Mouse (Mus musculus): ENCODE results near the gene Gm20817. TPM values are rescaled to one million over a fixed set of nuclear protein-coding genes. Genes with fewer than 3 reads are reported as not detected.
"Not testable (repeated sequence)": the region's sequence is repeated elsewhere in the genome, so short reads cannot be mapped to it uniquely, and the experiment has no call there.

Gene Gm20817
- not detected for total RNA-seq (2022)

- not testable (repeated sequence) for DNase-seq (ENCODE audit: low spot score in 2 of 2)
Measured at GRCm38 (mm10) chrY:68832628-68833027, at the start of gene Gm20817. Gene Gm20817 (minus strand): TSS chrY:68832728.
